Mouse (Mus musculus) T-helper 1 cell (primary cell): ENCODE measurements around the gene Tmem79.
"Not testable (repeated sequence)": the region's sequence is repeated elsewhere in the genome, so short reads cannot be mapped to it uniquely, and the experiment has no call there.

ENCODE experiments used
- in situ Hi-C: fragments of 300-600 bp; cut with MboI, MseI; formaldehyde crosslinking; loops from one replicate; pipeline ENCODE4 v1.15.1; 2025; ENCODE audit warnings: high pct_unique_total_duplicates

Tmem79 gene

DNA sequence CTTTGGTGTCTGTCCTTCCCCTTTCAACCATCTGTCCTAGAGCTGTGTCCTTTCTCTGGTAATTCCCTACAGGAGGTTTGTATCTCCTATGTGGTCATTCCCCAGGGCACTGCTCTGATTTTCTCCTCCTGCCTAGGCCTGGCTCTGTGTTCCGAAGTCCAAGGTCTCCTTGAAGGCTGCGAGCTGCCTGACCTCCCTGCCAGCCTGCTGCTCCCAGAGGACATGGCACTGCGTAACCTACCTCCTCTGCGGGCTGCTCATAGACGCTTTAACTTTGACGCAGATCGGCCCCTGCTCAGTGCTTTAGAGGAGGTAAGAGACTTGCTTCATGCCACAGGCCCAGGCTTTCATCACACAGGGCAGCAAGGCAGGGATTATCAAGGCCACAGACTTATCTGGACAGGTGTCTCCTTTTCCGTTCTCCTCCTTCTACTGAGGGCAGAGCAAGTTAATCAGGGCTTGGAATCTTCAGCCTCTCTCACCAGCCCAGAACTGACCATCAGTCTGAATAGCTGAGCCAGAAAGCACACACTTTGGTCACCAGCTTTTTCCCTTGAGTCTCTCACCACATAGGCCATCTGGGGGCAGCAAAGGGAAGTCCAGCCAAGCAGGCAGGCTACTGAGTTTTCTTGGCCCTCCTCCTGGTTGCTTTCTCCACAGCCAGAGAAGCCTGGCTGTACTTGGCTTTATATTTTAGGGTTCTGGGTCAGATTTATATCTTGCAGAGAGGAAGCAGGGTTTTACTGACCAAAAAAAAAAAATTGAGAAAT lies 18.6 kb upstream of the Tmem79 start:
- in situ Hi-C loops = loop anchor here (10.0 kb wide), 1 partner anchor 340 kb away; no protein-coding TSS in a partner anchor

DNA sequence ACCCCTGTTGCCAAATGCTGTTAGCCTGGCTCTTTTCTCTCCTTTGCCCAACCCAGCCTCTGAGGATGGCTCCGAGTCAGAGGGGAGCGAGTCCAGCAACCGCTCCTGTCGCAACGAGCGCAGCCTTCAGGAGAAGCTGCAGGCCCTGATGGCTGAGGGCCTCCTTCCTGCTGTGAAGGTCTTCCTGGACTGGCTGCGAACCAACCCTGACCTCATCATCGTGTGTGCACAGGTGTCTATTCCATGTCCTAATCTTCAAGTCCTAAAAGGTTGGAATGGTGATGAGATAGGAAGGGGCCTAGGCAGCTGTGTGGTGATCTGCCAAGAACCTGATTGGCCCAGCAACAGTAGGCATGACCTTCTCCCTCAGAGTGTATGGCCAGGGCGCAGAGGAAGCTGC lies 17.0 kb upstream of the Tmem79 start:
- in situ Hi-C loops = loop anchor here (10.0 kb wide), 1 partner anchor 342 kb away; no protein-coding TSS in a partner anchor

DNA sequence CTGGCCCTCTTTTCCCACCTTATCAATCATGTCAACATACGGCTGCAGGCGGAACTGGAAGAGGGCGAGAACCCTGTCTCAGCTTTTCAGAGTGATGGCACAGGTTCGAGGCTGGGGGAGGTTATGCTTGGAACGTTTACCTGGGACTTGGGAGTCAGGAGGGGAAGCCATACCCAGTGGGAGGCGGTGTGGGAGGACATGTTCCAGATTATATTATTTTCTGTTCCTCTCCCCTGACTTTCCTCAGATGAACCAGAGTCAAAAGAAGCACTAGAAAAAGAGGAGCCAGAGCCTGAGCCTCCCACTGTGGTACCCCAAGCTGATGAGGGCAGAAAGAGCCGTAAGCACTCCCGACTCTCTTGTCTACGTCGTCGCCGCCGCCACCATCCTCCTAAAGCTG lies 14.8 kb upstream of the Tmem79 start:
- in situ Hi-C loops = loop anchor here (10.0 kb wide), 1 partner anchor 344 kb away; no protein-coding TSS in a partner anchor

DNA sequence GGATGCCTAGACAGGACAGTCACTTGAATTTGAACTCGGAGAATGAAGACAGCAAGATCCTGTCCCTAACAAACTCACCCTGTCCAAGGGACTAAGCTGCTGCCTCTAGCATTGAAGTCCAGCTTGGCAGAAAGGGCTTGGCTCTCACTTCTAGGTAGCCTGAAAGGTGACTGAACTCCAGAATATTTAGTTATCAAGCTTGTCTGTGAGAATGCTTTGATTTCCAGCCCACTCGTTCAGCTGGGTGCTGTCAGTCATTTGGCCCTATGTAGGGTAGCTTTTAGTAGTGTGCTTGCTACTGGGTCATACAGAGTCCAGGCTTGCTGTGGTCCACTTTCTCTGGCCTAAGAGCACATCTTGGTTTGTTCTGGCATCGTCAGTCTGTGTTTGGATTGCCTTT lies 3.1 kb upstream of the Tmem79 start:
- in situ Hi-C loops = no loop called here

DNA sequence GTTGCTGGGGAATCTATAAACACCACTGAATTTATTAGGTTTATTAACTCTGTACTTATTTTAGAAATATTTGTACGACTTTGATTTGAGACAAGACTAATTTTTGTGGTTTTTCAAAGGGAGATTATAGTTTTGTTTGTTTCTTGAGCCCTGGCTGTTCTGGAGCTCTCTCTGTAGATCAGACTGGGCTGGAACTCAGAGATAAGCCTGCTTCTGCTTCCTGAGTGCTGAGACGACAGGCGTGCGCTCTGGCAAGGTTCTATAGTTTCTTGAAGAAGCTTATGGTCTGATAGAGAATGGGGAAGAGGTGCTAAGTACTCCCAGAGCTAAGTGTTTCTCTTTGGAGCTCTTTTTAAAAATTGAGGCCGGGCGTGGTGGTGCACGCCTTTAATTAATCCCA lies 2.4 kb upstream of the Tmem79 start:
- in situ Hi-C loops = no loop called here

DNA sequence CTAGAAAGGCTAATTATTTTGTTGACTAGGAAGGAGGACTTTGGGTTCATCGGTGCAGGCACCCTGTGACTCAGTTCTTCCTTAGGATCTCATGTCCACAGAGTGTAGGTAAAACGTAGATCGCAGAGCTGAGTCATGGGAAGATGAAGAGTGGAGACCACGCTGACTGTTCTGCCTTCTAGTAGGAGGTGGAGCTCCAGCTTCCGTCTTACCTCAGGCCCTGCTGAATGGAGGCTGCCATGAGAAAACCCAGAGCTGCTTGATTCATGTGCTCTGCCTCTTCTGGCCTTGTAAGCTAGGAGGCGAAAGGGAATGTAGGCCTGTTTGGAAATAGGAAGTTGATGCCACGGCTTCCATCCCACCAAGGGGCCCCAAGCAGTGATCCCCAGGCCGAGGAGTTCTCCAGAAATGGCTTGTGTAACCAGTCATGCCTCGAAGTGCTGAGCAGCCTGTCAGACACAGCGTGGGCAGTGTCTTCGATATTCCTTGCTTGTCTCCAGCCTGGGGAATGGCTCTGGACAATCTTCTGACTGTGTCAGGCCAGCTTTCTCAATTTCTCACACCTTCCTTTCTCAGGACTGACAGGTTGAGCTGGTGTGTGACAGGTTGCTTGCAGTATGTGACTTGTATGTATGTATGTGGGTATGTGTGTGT lies 1.5 kb upstream of the Tmem79 start:
- in situ Hi-C loops = no loop called here

DNA sequence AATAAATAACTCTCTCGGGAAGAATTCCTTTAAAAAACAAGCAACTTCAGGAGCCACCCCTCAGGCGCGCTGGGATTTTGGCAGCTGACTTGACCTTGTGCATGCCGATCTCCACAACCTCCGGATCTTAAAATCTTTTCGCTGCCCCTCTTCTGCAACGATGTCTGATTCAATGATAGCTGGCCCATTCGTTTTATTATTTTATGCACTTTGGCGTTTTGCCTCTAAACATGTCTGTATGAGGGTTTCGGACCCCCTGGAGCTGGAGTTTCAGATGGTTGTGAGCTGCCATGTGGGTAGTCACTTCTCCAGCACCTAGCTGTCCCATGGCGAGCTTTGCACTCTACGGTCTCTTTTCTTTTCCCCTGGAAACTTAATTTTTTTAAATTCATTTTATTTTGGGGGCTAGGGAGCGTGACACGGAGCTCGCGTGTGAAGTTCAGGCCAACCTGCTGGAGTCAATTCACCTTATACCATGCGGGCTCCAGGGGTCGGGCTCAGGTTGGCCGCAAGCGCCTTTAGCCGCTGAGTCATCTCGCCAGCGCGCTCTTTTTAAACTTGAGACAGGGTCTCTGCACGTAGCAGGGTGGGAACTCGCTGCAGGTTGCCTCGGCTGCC lies 403 bp downstream of the Tmem79 start:
- in situ Hi-C loops = no loop called here

DNA sequence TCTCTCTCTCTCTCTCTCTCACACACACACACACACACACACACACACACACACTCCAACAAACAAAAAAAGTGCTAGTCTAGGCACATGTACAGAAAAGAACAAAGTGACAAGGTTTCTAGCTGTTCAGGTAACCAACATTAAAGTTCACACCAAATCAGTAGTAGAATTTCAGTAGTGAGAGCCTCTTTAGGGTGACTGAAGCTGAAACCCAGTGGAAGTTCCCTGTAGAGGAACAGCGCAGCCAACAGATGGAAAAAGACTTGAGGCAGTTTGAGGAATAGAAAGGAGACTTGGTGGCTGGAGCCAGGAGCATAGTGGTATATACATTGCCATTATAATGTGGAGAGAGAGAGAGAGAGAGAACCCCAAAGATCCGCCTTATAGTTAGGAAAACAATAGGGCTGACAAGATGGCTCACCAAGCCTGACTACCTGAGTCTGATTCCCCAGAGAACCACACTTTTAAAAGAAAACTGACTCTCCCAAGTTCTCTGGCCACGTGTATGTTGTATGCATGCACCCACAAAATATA lies 979 bp downstream of the Tmem79 start:
- in situ Hi-C loops = no loop called here

DNA sequence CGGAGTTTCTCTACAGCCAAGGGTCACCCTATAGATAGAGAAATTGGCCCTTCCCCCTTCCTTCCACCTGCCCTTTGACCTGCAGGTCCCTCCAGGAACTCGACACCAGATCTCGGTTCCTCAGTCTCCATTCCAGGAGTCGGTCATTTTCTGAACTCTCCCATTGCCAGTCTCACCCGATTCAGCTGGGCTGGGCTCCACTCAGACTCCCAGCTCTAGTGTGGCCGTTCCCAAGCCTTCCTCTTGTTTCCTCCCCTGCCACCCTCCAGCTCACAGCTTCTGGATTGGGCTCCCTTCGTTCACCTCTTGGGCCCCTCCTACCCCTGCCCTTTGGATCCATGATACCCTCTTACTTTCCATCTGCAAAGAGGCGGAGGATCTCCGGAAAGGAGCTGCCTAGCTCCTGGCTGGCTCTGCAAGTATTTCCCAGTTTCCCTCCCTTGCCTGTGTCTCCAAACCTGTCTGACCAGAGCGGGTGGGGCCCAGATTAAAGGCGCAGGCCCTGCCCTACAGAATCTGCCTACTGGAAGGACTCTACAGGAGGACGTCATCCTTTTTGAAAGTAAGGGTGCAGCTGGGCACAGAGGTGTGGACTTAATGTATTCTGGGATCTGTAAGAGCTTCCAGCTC lies 1.8 kb downstream of the Tmem79 start:
- in situ Hi-C loops = no loop called here

DNA sequence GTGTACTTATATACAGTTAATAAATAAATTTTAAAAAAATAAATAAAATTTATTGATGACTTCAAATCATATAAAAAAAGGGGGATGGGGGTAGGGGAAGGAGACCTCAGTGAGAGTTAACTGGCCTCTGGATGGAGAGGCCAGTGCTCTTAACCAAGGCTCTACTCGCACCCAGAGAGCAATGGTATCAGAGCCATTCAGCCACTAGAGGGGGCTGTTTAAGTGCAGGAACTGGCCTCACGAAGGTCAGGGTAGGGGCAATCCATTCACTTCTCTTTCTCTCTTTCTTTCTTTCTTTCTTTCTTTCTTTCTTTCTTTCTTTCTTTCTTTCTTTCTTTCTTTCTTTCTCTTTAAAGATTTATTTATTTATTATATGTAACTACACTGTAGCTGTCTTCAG lies 4.7 kb downstream of the Tmem79 start:
- in situ Hi-C loops = no loop called here

DNA sequence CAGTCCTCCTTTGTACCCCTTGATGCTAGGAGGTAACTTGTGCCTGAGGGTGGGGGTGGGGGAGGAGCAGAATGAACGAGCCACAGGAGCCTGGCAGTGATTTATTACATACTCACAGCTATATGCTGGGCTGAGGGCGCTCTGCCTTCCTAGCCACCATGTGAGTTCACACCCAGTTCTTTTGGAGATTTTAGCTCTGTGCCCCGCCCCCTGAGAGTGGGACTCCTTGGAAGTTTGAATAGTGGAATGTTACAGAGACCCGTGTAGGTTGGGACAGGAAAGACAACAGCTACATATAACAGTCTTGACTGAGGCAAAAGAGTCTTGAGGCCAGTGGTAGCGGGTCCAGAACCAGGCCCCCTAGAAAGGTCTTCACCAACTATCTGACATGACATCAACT lies 7.0 kb downstream of the Tmem79 start:
- in situ Hi-C loops = no loop called here

DNA sequence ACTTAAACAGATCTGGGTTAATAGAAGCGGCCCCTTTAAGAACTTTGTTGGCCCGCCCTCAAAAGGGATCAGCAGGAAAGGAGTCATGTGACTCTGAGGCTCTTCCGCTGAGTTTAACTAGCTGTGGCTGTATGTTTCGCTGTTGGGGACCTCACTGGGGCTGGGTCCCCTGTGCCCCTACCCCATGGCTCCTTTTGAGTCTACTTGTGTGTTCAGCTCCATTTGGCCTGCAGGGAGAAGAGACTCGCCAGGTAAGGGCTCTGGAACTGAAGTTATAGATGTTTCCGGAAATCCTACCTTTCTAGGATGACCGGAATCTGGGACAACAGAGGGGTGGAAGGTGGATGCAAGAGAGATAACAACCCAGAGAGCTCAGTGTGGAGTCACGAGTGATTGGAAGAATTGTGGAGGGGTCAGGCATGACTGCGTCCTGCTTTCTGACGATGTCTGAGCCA lies 11.0 kb downstream of the Tmem79 start, which contains the start of gene Glmp:
Gene Glmp, plus strand, starts transcription at position 73 of the 455 bp plus-strand sequence.
- in situ Hi-C loops = loop anchor here (25.0 kb wide), 3 partner anchors 562 to 1687 kb away; no protein-coding TSS in a partner anchor

DNA sequence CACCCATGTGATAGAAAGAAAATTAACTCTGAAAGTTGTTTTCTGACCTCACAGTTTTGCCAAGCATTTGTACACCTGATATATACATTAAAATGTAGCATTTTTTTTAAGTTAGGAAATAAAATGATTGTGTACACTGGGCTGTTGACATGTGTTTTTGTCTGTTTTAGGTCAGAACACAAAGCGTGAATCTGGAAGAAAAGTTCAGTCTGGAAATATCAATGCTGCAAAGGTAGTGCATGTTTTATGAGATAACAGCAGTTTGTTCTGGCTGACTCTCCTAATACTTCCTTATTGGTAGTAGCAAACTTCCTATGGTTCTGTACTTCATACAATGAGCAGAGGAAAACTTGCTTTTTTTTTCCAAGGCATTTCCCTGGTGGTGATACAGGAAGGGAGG lies 36.8 kb downstream of the Tmem79 start:
- in situ Hi-C loops = no loop called here

DNA sequence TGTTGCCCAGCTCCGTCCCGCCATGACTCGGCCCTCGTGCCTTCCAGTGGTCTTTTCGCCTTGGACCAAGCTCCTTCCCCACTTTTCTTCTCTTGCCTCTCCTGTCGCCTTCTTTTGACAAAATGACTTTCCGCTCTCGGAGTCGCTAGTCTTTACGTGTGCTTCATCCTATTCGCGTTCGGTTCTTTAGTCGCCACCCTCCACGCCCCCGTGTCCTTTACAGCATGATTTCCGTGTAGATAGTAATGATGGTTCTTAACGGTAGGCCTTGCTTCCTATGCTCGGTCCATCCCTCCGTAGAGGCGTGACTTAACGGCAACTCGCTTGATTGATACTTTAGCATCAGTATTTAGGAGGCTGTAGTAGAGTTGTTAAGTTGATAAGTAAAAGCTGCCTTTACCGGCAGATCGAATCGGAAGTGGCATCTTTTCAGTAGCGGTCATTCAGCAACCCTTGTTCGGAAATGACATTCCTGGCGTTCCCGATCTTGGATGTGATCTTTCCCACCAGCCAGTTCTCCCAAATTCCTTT lies 38.6 kb downstream of the Tmem79 start:
- in situ Hi-C loops = no loop called here

DNA sequence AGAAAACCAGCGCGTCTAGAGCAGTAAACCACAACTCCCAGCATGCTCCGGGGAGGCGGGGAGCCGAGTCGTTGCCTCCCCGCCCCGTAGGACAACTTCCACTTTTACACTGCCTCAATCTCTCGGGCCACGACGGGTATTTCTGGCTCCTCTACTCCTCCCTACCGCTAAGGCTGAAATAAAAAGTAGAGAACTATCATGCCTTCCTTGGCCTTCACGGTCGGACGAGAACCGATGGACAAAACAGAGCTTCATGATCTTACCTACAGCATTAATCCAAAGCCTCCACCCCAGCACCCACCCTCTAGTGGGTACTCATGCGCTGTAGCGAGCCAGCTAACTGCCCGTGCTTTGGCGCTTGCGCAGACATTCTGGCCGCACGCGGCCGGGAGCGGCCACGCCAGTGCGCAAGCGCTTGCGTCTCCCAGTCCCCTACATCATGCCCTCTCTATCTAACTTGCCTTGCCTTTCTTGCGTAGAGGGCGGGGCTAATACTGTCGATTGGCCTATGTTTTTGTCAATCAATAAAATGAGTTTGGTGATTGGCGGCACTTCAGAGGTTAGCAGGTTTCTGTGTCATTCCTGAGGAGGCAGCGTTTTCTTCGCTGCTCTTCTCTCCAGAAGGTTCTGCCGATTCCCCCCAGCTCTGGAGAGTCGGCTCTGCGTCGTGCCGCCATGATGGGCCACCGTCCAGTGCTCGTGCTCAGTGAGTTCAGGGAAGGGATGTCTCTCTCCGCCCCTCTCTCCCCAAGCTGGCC lies 39.2 kb downstream of the Tmem79 start, which contains the start of the genes Tsacc and Cct3:
Gene Tsacc, minus strand, starts transcription at position 439 of the 758 bp plus-strand sequence.
Gene Cct3, plus strand, starts transcription at position 556 of the 758 bp plus-strand sequence.
- in situ Hi-C loops = no loop called here

DNA sequence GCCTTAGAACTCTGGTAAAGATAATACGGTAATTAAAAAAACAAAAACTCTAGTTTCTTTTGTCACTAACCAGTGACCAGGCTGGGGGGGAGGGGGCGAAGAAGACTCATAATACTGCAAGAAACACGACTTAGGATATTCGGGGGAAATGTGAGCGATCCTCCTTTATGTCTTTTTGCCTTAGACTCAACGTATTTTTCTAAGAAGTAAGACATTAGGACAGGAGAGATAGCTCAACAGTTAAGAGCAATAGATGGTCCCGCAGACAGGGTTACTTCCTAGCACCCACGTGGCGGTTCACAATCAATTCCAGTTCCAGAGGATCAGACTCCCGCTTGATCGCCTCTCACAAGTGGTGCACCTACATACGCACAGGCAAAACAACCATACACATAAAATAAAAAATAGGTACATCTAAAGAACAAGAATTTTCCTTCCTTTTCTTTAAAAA lies 39.8 kb downstream of the Tmem79 start:
- in situ Hi-C loops = no loop called here

DNA sequence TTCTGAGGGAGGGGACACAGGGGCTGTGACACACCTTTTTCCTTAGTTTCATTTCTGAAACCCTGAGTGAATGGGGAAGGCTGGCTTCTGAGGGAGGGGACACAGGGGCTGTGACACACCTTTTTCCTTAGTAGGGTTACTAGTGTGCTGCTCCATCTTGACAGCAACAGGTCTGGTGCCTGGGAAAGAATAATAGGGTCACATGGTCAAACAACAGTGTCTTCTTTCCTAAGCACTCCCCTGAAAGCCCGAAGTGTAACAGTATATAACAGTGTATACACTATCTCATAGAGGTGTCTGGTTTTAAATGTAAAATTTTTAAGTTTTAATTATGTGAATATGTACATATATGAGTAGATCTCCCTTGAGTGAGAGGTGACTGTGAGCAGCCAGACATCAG lies 40.7 kb downstream of the Tmem79 start:
- in situ Hi-C loops = not testable (repeated sequence)

DNA sequence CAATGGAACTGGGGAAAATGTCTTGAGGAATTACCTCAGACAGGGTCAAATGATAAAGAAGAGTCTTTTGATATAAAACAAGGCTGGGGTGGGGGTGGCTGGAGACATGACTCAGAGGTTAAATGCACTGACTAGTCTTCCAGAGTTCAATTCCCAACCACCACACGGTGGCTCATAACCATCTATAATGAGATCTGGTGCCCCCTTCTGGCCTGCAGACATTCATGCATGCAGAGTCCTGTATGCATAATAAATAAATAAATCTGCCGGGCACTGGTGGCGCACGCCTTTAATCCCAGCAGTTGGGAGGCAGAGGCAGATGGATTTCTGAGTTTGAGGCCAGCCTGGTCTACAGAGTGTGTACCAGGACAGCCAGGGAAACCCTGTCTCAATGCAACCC lies 44.0 kb downstream of the Tmem79 start:
- in situ Hi-C loops = no loop called here

DNA sequence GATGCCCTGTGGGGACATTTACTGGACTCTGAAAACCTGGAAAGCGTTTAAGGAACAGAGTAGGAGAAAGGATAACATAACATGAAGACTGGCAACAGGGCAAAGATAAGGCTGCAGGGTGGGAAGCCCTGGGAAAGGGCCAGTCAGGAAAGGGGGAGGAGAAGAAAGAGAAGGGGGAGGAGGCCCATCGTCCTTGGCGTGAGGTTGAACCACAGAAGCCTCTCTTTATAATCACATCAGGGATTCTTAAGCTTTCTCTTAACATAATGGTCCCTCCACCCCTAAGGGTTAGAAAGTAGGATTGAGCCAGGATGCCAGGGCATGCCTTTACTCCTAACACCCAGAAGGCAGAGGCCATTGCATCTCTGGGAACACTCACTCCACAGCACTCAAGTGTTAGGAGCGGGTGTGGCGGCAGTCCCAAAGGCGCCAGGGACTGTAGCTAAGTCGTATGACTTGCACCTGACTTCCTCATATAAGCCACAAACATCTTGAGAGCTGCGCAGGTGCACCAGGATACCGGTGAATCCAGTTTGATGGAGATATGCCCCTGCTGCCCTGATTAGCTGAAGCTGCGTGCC lies 47.7 kb downstream of the Tmem79 start:
- in situ Hi-C loops = not testable (repeated sequence)

DNA sequence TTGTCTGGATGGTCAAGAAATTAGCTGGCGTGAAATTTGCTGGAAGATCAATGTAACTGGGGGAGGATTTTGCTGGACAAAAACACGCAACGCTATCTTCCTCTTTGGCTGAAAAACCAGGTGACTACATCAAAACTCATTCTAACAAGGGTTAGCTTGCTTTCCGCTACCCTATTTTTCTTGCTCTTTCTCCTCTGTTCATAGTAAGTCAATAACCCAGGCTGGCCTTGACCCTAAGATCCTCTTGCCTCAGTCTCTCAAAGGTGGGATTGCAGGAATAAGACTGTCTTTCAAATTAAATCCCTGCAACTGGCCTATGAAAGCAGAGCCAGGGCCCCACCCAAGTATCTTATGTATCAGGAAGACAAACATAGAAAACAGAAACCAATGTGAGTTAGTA lies 48.8 kb downstream of the Tmem79 start, which contains the start of gene Gm38392:
Gene Gm38392, minus strand, starts transcription at position 101 of the 400 bp plus-strand sequence.
- in situ Hi-C loops = no loop called here
